Mouse (Mus musculus) hindbrain, embryonic 16.5 days (tissue): ENCODE results near the gene Ngb. TPM values are rescaled to one million over a fixed set of nuclear protein-coding genes. Genes with fewer than 3 reads are reported as not detected.

Source experiments
- polyA plus RNA-seq: library from polyadenylated mRNA; unstranded; fragments of >200 nt; fragmentation: Nextera tagmentation; extraction: Ambion mirVana; gene quantifications from 2 replicates; pipeline ENCODE4 v1.2.1, GENCODE M21; 2015

The Ngb gene
- polyA plus RNA-seq, 1 experiment from 2014 or later = 7.3 TPM

Other genes with a start within 250 kb of the Ngb start
- gene Irf2bpl, start 217.7 kb downstream of the Ngb start, polyA plus RNA-seq = 49.7 and 56.6 TPM in 2 replicates
- 43.4 and 49.0 TPM in 2 replicates for gene Cipc, start 155.5 kb downstream of the Ngb start, polyA plus RNA-seq
- 23.2 and 26.9 TPM in 2 replicates for gene Zdhhc22, start 112.1 kb downstream of the Ngb start, polyA plus RNA-seq
- gene Tmem63c, start 81.2 kb downstream of the Ngb start, polyA plus RNA-seq = 11.0 and 11.9 TPM in 2 replicates
- gene Gstz1, start 44.6 kb upstream of the Ngb start, polyA plus RNA-seq = 26.3 and 33.8 TPM in 2 replicates
- gene Pomt2, start 45.4 kb upstream of the Ngb start, polyA plus RNA-seq = 15.2 and 16.3 TPM in 2 replicates
- gene Samd15, start 97.2 kb upstream of the Ngb start, polyA plus RNA-seq = 1.7 and 1.9 TPM in 2 replicates
- 4.2 and 5.0 TPM in 2 replicates for gene Tmed8, start 97.9 kb upstream of the Ngb start, polyA plus RNA-seq
- 0.94 and 0.96 TPM in 2 replicates for gene Noxred1, start 136.2 kb upstream of the Ngb start, polyA plus RNA-seq
- 52.1 and 55.4 TPM in 2 replicates for gene Vipas39, start 163.7 kb upstream of the Ngb start, polyA plus RNA-seq
- gene Ahsa1, start 163.9 kb upstream of the Ngb start, polyA plus RNA-seq = 213 and 222 TPM in 2 replicates
- gene Ism2, start 197.2 kb upstream of the Ngb start, polyA plus RNA-seq = 1.1 and 1.4 TPM in 2 replicates